Mouse (Mus musculus) C2C12 (cell line): Measurements from ENCODE around the gene Cnksr3.

ENCODE experiments used
- CTCF ChIP-seq: IDR thresholded peaks from one replicate; pipeline ENCODE4 v1.5.1; 2011; ENCODE audit not compliant: control insufficient read depth, insufficient read depth, insufficient read length
- FOSL1 ChIP-seq: IDR thresholded peaks from one replicate; pipeline ENCODE4 v1.8.0; 2011; ENCODE audit warnings: mild to moderate bottlenecking, low read length; ENCODE audit not compliant: poor library complexity, insufficient read depth, severe bottlenecking
- MAX ChIP-seq: IDR thresholded peaks from one replicate; pipeline ENCODE4 v1.6.1; 2011; ENCODE audit warnings: mild to moderate bottlenecking, control low read depth
- MYOD1 ChIP-seq: IDR thresholded peaks from one replicate; pipeline ENCODE4 v1.6.1; 2011; ENCODE audit warnings: low read depth; ENCODE audit not compliant: control insufficient read depth, insufficient read length
- MYOG ChIP-seq: IDR thresholded peaks from one replicate; pipeline ENCODE4 v1.6.1; 2011; ENCODE audit not compliant: control insufficient read depth, insufficient read length; ENCODE audit errors: extremely low read depth
- USF1 ChIP-seq: IDR thresholded peaks from one replicate; pipeline ENCODE4 v1.6.1; 2011; ENCODE audit warnings: low read depth, mild to moderate bottlenecking, control low read depth, moderate library complexity

DNA sequence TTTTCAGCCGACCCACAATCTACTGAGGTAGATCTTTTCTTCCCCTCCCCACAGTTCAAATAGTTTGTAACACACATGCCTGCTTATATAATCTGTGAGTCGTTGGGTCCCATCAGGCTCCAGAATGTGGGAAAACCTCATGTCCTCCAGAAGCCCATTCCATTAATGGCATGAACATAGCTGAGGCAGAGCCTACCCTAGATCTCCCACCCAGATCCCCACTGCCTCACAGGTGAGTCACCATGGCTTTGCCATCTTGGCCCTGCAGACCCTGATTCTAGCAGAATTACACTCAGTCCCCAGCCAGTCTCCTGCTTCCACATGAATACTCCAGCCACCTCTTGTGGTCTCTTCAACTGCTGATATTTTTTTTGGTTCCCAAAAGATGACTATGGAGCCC lies 136.4 kb downstream of the Cnksr3 start:
- TF ChIP-seq CTCF (no peak), MAX (no peak), USF1 (no peak), MYOG (no peak), FOSL1 (no peak), MYOD1 (no peak)
